Mouse (Mus musculus) left cerebral cortex, postnatal 36 days (tissue): Measurements from ENCODE around the gene Olfr1375. TPM values are rescaled to one million over a fixed set of nuclear protein-coding genes. Genes with fewer than 3 reads are reported as not detected.
"Not testable (repeated sequence)": the region's sequence is repeated elsewhere in the genome, so short reads cannot be mapped to it uniquely, and the experiment has no call there.

ENCODE experiments used
- DNase-seq, 2 experiments: peaks; one replicate each; pipeline ENCODE4 v3.0.0; 2021 to 2022; ENCODE audit warnings: low spot score in 2 of 2, mixed read lengths in 1 of 2
- intact Hi-C: fragments of 180-260 bp; cut with DNase I; formaldehyde crosslinking; loops from one replicate; pipeline ENCODE4 v1.15.1; 2025
- total RNA-seq, 2 experiments: library from RNA; stranded (reverse); gene quantifications; 2 replicates each; pipeline ENCODE4 v1.2.3; 2021

The Olfr1375 gene
- not detected for total RNA-seq

DNA sequence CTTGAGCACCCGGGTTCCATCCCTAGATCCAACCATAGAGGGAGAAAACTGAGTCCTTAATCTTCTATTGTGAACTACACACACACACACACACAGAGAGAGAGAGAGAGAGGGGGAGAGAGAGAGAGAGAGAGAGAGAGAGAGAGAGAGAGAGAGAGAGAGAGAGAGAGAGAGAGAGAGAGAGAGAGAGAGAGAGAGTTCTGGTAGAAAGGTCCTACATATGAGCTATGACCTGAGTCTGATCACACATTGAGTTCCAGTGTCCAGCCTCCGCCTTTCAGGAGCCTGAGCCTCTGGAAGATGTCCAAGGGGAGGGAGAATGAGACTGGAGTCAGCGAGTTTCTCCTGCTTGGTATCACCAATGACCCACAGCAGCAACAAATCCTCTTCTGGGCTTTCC, at the start of gene Olfr1375:
TSS of gene Olfr1375 (plus strand) at position 301 of the 400 bp plus-strand sequence.
- DNase-seq, intact Hi-C loops: not testable (repeated sequence)

GRCm38 (mm10) chr11:51003296-51003695, 44.6 kb upstream of the Olfr1375 start, which contains the start of gene Olfr51:
Gene Olfr51, plus strand, starts transcription at chr11:51003596.
- intact Hi-C loops: no loop called here
- DNase-seq: no peak

DNA sequence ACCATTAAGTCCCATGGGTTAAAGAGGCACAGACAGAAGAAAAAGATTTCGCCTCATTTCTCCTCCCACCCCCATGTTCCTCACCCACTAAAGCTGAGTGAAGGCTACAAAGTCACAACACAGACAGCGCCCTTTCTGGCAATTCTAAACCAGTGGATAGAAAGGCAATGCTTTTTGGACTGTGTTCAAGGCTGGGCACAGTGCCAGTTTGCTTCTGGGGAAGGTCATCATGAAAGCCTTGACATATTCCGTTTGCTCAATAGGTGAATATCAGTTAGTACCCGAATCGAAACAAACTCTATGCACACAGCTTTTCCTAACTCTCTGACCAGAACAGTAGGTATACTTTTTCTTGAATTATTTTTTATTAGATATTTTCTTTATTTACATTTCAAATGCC, 36.1 kb upstream of the Olfr1375 start:
- intact Hi-C loops: no loop called here

DNA sequence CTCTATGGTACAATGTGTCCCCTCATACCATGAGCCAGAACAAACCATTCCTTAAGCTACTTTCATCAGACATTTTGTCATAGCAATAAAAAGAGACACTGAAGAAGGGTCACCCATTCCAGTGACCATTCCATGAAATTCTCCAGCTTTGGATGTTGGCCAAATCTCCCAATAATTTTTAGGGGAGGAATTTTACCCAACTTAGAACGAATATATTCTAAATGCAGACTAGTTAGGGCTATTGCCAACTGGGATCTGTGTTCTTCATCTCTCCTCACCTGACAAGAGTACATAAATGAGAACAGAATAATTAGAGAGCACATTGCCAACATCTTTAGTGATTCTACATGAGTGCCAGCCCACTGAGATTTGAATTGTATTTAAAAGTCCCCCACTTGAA, 34.0 kb upstream of the Olfr1375 start, which contains the start of gene Olfr54:
TSS of gene Olfr54 (plus strand) at position 301 of the 400 bp plus-strand sequence.
- intact Hi-C loops: no loop called here
- DNase-seq: no peak

More for the DNA sequence above, 36.1 kb upstream of the Olfr1375 start:
- DNase-seq: no peak

GRCm38 (mm10) chr11:51016341-51016740, 31.6 kb upstream of the Olfr1375 start:
- intact Hi-C loops: no loop called here

DNA sequence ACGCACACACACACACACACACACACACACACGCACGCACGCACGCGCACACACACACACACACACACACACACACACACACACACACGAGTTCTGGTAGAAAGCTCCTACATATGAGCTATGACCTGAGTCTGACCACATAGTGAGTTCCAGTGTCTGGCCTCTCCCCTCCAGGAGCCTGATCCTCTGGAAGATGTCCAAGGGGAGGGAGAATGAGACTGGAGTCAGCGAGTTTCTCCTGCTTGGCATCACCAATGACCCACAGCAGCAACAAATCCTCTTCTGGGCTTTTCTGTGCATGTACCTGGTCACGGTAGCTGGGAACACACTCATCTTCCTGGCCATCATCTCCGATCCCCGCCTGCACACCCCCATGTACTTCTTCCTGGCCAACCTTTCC, 21.1 kb upstream of the Olfr1375 start:
- not testable (repeated sequence) for DNase-seq

More at GRCm38 (mm10) chr11:51016341-51016740, 31.6 kb upstream of the Olfr1375 start:
- DNase-seq: no peak

DNA sequence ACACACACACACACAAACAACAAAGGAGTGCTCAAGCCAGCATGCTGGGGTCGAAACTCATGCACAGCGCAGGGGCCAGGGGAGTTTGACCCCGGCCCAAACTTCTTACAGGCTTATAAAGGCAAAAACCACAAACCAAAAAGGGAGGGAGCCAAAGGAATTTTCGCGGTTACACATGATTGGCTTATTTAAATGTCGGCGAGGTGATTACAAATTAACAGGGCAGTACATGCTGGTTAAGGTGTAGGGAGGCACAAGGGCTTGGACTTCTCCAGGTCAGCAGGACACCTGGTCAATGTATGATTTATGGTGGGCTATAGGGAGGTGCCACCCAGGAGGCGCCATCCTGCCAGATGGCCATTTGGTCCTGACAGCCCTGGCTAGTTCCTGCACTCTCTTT, 18.5 kb upstream of the Olfr1375 start:
- DNase-seq, intact Hi-C loops: not testable (repeated sequence)

More for the DNA sequence above, 21.1 kb upstream of the Olfr1375 start:
- intact Hi-C loops: not testable (repeated sequence)

DNA sequence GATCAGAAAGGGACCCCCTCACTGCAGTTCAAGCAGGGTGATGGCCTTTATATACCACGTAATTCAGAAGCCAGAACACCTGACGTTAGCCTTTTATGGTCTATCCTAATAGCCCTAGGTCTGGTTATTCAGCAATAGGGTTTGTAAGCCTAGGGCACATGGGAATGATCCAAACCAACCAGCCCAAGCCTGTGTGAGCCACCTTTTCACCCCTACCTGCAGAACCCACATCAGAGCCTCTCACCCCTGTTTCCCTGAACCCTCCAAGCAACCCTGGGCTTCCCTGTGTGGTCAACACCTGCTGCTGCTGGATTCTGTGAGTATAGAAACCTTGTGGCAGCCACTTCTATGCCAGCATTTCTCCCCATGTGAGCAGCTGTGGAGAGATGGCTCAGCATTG, 17.7 kb upstream of the Olfr1375 start:
- DNase-seq: no peak
- intact Hi-C loops: loop anchor here (5.0 kb wide), 1 partner anchor 88 kb away; the partner anchor contains the start of gene 4933414I15Rik

DNA sequence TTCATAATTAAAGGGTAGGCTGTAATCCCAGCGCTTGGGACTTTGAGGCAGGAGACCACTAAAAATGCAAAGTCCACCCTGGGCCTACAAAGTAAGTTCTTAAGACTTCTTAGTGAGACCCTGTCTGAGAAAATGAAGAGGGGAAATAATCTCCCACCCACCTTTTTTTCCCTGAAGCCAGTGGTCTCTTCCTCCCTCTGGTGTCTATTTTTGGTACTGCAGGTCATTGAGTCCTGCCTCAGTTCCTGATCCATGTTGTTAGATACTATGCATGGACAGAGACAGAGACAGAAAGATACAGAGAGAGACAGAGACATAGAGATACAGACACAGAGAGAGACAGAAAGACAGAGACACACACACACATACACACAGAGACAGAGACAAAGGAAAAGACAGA, 15.1 kb upstream of the Olfr1375 start:
- DNase-seq: no peak
- intact Hi-C loops: loop anchor here (5.0 kb wide), 1 partner anchor 91 kb away; the partner anchor contains the start of gene 4933414I15Rik

DNA sequence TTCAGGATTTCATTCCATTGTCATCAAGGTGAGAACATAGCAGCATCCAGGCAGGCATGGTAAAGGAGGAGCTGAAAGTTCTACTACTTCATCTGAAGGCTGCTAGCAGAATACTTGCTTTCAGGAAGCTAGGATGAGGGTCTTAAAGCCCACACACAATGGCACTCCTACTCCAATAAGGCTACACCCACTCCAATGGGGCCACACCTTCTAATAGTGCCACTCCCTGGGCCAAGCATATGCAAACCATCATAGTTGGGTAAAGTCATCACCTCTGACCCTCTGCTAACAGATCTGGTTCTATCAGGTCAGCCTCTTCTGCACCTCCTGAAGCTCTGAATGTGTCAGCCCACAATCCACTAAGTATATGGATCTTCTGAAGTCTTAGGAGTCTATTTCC, 13.8 kb upstream of the Olfr1375 start:
- not testable (repeated sequence) for DNase-seq
- intact Hi-C loops: loop anchor here (5.0 kb wide), 1 partner anchor 92 kb away; the partner anchor contains the start of gene 4933414I15Rik

DNA sequence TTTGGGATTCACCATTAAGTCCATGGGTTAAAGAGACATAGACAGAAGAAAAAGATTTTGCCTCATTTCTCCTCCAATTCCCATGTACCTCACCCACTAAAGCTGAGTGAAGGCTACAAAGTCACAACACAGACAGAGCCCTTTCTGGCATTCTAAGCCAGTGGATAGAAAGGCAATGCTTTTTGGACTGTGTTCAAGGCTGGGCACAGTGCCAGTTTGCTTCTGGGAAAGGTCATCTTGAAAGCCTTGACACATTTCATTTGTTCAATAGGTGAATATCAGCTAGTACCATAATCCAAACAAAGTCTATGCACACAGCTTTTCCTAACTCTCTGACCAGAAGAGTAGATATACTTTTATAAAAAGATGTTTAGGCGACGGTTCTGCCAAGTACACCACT, 12.0 kb upstream of the Olfr1375 start:
- no peak for DNase-seq
- intact Hi-C loops: no loop called here

DNA sequence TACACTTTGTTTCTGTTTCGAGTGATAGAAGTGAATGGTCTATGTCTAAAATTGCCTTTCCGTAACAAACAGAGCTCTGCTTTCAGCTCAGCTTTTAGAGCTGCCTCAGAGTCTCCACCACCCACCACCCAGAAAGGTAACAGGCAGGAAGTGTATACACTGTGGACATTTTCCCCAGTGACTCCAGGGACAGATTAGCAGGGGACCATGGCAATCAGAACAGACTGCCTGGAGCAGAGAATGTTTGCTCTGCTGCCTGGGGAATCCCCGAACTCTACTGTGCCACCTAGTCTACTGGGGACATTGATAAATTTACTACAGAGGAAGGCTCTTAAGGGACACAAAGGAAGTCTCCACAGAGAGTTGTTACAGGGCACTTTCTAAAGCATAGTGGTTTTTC, 3.1 kb upstream of the Olfr1375 start:
- DNase-seq, intact Hi-C loops: not testable (repeated sequence)

GRCm38 (mm10) chr11:51051678-51052077, 3.8 kb downstream of the Olfr1375 start:
- intact Hi-C loops: loop anchor here (2.0 kb wide), 1 partner anchor 111 kb away; no protein-coding TSS in a partner anchor

DNA sequence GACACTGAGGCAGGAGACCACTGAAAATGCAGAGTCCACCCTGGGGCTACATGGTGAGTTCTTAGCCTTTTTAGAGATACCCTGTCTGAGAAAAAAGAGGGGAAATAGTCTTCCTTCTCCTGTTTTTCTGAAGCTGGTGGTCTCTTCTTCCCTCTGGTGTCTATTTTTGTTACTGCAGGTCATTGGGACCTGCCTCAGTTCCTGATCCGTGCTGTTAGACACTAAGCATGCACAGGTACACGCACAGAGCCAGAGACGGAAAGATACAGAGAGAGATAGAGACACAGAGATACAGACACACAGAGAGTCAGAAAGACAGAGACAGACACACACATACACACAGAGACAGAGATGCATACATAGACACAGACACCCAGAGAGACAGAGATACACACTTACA, 5.3 kb downstream of the Olfr1375 start:
- intact Hi-C loops: loop anchor here (2.0 kb wide), 1 partner anchor 112 kb away; no protein-coding TSS in a partner anchor
- DNase-seq: no peak

More at GRCm38 (mm10) chr11:51051678-51052077, 3.8 kb downstream of the Olfr1375 start:
- no peak for DNase-seq

GRCm38 (mm10) chr11:51059151-51059571, 11.3 kb downstream of the Olfr1375 start, which contains the start of gene Zfp354a:
Gene Zfp354a, plus strand, starts transcription at chr11:51059257.
- DNase-seq: peak; percentile 66 to 69
- intact Hi-C loops: no loop called here

DNA sequence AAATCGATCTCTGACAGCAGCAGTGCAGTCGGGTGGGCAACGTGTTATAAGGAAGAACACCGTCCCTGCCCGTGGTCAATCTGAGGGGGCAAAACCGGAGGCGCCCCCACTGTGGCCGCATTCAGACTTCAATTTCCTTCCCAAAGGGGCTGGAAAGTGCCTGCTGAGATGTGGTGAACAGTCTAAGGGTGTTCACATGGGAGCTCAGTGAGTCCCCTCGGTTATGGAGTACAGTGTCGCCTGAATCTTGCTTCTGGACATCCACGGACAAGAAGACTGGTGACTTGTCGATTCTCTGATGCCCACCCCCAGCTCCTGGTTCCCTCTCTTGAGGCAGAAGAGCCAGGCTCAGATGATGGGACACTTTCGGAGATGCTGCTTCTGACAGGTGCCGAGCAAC, 11.7 kb downstream of the Olfr1375 start:
- DNase-seq: no peak
- intact Hi-C loops: loop anchor here (5.0 kb wide), 1 partner anchor 203 kb away; the partner anchor contains the start of genes BC049762 and Clk4

DNA sequence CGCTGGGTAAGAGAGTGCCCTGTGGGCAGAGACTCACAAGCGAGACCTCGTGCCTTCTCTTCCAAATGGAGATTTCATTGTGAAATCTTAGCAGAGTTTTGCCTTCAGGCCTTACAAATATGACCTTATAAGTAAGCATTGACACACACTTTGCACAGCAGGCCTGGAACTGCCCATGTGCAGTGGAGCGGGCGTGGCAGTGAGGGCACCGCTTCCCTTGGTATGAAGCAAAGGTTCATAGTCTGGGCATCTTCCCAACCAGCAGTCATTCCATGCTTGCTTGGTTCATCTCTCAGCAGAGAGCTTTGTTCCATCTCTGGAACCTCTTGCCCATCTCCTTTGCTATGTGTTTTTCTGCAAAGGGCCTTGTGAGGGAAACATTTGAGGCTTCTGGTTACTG, 13.1 kb downstream of the Olfr1375 start:
- intact Hi-C loops: loop anchor here (5.0 kb wide), 1 partner anchor 201 kb away; the partner anchor contains the start of genes BC049762 and Clk4
- no peak for DNase-seq

GRCm38 (mm10) chr11:51063276-51063675, 15.4 kb downstream of the Olfr1375 start:
- intact Hi-C loops: loop anchor here (5.0 kb wide), 1 partner anchor 199 kb away; the partner anchor contains the start of genes BC049762 and Clk4
- DNase-seq: no peak

DNA sequence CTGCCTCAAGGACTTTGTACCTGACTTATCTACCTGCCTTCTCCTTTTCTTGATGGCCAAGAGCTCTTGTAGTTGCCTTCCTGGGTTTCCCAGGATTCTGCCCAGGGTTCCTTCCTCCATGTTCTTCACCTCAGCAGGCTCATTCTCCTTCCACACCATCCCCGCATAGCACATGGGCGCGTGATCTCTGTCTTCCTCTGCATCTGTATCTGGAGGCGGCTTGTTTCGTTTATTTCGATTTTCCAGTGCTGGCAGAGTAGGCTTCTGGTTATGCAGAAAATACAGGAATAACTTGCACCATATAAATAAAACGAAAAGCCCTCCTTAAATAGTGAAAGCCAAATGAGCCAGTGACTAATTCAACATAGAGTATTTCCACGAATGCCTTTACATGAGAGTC, 15.9 kb downstream of the Olfr1375 start:
- DNase-seq: peak in 1 of 2 experiments; percentile 25
- intact Hi-C loops: loop anchor here (5.0 kb wide), 1 partner anchor 198 kb away; the partner anchor contains the start of genes BC049762 and Clk4

DNA sequence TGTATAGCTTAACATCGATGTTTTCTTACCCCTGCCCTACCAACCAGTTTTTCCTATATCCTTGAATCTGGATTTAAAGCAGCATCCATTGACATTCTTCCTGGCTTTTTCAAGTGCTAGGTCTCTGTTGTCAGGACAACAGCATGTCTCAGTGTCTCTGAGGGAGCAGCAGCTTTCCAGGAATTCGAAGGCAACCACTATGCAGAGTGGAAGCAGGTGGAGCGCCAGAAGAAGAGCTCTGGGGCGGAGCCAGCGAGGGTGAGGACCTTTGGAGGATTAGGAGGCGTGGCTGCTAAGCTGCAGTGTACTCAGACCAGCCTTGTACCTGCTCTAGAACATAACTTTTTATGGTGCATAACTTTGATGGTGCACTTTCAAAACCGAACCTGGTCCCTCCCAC, 36.6 kb downstream of the Olfr1375 start:
- intact Hi-C loops: no loop called here
- DNase-seq: no peak

GRCm38 (mm10) chr11:51085269-51085668, 37.4 kb downstream of the Olfr1375 start:
- no peak for DNase-seq
- intact Hi-C loops: no loop called here
